Mouse (Mus musculus) lung, postnatal 14 days (tissue): ENCODE measurements at regions not wholly inside any gene's neighbourhood (a gene's known extent, or its start where the extent isn't known, plus 50 kb on each side); places are given as distances from the start of the nearest gene placed in this dataset.

Experiments used
- DNase-seq: peaks from one replicate; pipeline ENCODE4 v3.0.0; 2021

DNA sequence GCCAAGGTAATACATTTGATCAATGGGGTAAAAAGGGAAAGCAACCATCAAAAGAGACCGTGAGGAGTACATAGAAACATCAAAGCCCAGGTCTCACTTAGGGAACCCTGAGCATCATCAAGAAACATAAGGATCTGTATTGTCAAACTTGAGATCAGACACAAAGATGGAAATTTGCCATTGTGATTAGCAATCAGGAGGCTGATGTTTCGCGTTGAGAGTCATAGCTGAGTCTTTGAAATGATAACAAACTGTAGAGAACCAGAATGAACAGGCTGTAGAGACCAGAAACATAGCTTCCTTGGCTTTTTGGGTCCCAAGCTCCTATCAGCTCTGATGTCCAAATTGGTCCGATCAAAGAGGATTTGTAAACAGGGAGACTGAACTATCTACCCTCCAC lies 505.2 kb upstream of the Nox3 start:
- DNase-seq, result no peak

DNA sequence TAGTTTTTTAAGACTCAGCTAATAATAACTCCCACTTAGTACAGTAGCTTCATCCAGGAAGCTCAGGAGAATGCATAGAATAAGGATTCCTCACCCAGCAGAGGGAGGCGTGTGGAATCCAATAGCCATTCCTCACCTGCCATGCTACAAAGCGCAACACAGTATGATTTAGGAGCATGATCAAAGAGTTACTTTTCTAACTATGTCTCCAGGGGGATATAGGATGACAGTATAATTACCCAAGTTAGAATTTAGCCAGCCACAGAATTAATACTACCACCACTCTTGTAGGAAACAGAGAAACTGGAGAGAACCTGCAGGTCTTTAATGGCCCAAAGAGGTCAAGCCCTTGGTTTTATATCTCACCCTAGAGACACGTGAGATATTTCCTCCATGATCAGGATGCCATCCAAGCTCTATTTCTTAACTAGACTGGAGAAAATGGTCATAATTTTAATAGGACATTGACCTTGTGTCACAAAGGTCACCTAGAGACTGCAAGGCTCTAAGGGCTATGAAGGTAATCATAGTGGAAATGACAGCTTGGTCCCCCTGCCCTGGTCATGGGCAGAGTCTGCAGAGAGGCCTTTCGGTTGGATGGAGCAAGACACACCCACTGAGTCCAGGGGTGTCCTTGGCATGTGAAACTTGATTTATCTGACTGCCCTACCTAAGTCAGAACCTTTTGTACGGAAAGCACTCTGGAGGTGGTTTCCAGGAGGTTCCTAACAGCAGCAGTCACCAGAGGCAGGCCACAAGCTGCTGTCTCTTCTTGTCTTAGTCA lies 512.3 kb upstream of the Nox3 start:
- no peak for DNase-seq

DNA sequence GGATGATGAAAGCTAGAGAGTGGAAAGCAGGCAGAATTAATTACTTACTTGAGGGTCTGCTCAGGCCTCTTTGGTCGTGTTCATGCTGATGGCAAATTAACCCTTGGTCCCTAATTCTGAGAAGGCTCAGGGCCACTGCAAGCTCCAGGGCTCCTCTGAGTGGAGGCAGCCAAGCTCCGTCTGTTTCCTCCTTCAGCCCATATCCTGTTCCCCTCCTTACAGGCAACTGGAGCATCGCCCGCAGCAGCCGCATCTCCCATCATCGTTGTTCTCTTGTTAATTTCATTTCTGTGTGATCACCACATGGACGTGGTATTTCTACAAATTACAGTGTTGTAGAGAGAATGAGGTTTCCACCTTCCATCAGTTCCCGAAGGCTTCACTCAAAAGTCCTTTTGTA lies 513.6 kb upstream of the Nox3 start:
- peak; percentile 8 for DNase-seq

DNA sequence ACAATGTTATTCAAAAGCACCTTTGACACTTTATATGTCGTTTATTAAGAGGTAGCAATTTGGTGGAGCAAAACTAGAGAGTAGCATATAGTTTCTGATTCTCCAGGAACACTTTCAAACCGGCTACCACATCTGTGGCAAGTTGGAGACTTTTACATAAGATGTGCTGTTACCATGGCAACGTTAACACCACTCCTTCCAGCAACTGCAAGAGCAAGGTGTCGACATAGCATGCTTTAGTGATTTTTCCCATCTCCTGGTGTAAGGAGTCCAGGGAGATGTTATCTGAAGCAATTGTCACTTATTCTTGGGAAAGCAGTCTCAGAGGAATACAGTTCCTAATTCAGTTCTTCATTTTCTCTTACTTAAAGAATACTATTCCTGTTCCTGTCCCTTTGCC lies 516.5 kb upstream of the Nox3 start:
- no peak for DNase-seq

DNA sequence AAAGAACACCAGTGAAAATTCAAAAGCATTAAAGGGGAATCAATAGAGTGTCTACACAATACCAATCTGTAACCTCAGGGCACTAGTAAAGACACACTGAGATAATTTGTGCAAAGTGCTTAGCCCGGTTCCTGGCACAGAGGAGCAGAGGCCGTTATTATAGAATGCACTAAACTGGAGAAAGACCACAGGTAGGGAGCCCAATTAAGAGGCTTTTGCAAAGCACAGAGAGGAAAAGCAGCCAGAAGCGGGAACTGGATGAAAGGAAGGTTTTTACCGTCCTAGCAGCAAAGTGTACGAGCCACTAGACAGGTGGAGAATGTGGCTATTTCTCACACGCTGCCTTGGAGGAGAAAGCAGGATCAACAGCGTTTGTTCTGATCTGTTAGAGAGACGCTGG lies 518.9 kb upstream of the Nox3 start:
- no peak for DNase-seq

DNA sequence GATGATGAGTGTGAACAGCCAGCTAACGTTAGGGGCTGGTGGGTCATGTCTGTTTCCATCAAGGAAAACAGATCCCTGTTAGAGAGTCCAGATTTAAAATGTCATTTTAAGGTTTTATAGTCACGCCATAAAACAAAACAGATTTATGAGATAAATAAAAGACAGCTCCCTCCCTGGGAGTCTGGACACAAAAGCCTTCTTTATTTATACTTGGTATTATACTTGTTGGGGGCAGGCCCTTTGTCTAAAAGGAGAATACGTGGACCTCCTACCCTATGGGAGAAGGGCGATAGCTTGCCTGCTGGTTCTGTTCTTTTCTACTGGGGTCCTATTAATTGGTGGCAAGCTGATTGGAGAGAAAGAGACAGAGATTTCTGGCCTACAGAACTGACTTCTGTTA lies 520.1 kb upstream of the Nox3 start:
- DNase-seq, result no peak

DNA sequence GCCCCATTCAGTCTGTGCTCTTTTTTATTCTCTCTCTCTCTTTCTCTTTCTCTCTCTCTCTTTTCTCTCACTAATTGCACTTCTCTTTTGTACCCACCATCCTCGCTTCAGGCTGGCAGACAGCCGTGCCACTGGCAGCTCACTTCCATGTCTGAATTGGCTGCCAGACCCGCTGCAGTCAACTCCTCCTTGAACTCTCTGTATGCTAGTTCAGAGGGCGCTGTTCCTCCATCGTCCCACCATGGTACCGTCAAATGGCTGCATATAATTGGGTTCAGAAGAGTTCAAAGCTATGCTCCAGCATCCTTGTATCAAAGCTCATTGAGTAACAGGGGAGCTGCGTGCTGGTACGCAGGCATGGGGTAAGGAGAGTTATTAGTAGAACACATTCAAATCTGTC lies 520.7 kb upstream of the Nox3 start:
- no peak for DNase-seq

DNA sequence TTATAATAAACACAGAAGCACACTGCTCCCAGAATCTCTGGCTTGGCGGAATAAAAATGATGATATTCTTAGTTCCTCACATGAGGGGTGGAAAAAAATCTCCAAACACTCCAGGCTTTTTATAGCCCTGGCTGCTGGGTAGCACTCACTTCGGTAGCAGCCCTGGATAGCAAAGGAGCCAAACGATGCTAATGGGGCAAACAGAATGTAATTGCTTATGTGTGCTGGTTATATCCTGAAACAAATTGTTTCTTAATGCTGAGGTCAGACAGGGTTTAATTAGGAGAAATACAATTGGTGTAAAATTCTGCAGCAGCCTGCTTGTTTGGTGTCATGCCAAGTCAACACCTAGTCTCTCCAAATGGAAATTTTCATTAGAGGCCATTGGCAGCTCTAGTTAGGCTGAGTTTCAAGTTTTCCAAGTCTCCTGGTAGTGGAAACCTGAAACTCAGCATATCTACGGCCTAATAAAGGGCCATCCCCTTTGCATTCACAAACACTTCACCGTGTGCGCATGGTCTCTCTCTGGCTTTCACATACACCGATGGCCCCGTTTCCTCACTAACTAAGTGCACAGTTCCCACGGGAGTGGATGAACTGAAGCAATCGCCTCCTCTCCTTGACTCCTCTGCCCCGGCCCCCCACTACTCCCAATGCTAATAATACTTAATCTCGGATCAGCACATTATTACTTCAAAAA lies 524.8 kb upstream of the Nox3 start:
- DNase-seq, result no peak

DNA sequence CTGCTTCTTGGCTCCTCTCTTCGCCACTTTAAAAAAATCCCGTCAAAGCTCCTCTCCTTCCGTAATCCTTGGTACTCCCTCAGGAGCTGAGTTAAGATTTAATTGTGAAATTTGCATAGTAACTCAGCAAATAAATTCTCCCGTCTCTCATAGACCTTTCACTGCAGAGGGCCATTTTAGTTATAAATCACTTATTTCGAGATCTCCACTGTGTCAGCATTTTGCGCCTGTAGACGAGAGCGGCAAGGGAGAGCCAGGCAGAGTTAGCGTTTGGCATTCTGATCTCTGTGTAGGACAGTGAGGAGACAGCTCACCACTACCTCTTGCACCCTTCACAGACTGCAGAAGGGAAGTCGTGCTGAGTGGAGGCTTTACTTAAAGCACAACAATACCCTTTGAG lies 531.8 kb upstream of the Nox3 start:
- no peak for DNase-seq

DNA sequence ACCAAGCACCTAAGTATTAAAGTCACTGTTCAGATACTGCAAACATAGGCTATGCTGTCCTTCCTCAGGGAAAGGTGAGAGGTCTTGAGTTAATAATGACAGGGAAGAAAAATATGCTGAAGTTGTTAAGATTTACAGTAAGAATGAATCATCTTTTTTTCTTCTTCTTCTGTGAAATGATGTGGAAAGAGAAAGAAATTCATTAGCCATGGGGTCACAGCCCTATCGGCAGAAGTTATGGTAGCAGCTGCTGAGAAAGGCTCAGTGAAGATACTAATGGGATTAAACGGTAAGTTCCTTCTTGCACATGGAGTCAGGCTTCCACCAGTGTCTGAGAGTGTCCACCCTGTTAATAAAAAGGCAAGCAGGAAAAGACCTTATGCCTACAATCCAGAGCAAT lies 533.9 kb upstream of the Nox3 start:
- no peak for DNase-seq

DNA sequence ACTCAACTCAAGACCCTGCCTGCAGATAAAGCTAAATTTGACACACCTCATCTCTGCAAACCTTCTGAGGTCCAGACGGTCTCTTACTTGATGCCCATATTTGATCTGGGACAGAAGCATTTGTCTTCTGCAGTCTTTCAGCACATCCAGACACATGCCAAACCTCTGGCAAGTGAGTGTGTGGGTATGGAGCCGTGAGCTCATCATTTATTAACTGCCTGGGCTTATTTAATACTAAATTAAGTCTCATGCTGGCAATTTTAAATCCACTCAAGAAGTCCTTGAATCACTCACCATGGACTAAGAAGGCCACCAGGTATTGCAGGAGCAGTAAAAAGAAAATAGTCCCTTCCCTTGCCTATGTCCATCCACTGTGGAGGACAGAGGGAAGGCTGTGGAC lies 554.4 kb upstream of the Nox3 start:
- DNase-seq, result no peak

DNA sequence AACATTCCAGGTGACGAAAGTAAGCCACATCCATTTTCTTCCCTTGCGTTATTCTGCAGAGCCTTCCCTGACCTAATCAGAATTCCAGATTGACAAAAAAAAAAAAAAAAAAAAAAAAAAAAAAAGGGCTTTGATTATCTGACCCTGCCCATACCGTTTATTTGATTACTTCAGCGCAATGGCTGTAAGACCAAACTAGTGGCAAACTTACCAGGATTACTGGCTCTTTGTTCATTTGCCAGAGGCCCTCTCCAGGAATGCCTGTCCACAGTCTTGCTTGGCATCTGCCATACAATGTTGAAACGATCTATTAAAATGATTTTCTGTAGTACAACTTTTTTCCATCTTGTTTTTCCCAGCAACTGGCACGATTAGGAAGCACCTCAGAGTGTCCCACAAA lies 569.4 kb upstream of the Nox3 start:
- DNase-seq, result no peak

DNA sequence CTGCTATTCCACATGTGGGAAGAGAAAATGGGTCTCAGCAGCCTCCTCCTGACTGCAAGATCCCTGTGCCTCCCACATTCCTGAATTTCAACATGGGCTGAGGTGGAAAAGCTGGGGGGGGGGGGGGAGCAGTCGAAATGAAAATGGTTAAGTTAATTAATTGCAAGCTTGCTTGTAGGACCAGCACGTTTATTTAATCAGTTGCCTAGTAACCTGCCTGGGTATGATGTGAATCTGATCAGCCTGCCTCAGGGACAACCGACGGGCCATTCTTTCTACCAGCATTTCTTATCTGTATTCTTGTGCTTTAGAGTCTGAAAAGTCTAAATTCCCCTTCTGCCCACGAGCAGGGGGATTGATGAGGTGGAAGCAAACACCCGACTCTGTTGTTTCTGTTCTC lies 569.9 kb upstream of the Nox3 start:
- DNase-seq, result no peak

DNA sequence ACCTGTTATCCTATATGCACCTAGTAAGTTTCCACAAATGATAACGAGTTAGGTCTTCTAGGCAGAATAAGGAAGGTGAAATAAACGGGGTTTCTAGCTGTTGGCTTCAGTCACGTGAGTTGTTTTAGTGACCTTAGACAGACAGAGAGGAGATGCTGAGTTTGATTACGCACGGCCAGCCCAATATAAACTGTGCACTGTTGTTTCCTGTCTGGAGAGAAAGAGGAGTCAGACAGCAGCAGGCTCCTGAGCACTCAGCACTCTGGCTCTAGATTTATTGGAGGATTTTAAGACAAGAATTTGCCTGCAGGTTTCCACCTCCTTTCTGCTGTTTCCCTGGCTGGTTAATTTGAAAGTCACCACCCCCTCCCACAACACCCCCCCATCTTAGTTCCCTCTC lies 570.4 kb upstream of the Nox3 start:
- peak; percentile 14 for DNase-seq

DNA sequence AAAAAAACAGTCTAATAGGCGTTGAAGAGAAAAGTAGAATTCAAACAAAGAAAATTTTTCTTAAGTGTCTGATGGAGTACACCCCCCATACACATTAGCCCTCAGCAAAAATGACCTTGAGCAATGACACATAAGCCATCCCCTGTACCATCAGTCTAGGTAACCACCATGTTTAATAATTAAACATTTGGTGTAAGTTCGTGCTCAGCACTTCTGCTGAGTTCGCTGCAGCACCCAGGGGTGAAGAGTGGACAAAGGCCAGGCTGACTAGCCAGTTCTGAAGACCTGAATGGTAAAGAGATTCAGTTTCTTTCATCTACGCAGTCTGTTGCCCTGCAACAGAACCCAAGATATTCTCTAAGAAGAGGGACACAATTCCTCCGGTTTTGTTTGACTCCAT lies 572.3 kb upstream of the Nox3 start:
- DNase-seq, result no peak

DNA sequence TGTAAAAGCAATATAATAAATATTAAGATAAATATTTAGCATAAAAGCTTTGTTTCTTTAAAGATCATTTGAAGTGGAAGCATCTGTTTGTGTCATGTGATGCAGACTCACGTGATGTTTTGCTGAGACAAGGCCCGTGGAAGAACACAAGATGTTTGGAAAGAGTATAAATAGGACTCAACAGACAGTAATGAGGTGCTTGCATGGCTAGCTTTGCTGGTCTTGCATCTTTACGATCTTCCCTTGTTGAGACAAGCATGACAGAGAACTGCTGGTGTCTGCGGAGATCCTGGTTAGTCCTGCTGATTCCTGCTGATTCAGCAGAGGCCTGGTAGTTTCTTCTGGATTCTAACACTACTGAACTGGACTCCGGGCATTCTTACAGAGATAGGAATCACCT lies 576.4 kb upstream of the Nox3 start:
- DNase-seq, result no peak

DNA sequence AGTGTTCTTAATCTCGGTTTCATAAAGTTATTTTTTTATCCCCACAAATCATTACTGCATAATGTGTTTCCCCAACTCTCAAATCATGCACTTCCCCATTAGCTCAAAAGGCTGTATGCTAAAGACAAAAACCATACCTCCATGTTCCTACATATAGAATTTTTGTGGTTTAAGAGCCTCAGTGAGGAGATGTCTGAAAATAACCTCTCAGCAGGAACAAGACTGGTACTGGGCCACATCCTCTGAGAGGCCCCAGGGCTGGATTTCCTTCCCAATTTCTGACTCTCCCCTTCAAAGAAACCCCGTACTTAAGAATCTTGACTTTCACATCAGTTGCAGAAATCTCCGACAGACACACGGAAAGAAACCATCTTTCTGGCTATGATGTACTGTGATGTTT lies 580.7 kb upstream of the Nox3 start:
- no peak for DNase-seq

DNA sequence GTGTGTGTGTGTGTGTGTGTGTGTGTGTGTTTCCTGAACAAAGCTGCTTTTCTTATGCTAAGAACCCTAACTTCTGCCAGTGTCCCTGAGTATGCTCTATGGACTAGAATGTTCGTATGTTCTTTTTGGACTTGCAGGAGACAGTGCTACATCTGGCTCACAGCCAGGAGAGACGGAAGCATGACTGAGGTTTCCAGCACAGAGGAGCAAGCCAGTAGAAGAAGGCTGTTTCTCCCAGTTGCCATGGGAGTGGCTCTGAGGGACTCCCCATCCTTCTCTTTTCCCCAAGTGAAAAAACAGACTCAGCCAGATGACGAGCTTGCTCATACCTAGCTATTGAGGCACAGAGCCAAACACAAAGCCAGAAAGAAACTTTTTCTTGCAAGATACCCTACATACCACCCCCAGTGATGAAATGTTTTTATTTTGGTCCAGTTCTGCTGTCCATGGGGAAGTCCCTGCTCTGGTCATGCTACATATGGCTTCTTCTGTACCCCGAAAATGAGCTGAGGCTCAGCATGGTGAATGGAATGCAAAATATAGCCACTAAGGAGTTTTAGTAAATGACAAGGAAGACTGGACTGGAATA lies 582.3 kb upstream of the Nox3 start:
- DNase-seq, result peak; percentile 44

DNA sequence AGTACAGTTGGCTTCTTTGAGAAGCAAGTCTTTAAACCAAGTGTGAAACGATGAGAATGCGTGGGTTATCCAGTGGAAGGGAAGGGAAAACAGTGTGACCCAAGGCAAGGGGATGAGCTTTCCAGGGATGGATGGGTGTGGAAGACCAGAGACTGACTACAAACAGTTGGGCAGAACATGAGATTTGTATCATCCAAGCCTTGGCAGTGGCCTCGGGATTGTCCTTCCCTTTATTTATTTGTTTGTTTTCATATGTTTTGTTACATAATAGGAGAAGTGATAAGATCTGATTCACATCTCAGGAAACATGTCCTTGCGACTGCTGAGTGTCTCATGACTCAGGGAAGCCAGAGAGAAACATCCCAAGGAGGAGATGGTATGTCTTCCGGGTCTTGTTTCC lies 585.4 kb upstream of the Nox3 start:
- no peak for DNase-seq

DNA sequence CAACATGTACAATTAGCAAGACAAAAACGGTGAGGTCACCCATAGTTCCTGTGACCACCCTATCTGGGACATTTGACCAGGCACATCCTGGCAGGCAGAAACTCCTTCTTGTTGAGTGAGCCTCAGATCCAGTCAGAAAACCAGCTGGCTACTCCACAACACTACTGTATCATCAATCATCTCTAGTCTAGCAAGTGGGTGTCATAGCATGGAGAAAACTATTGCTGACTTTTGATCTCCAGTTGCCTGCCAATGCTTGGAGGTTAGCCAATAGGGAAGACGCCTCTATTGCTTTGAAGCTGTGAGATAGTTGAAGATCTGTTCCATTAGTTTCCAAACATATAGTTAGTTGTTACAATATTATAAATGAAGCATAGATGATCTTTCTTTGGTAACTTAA lies 595.4 kb upstream of the Nox3 start:
- no peak for DNase-seq

DNA sequence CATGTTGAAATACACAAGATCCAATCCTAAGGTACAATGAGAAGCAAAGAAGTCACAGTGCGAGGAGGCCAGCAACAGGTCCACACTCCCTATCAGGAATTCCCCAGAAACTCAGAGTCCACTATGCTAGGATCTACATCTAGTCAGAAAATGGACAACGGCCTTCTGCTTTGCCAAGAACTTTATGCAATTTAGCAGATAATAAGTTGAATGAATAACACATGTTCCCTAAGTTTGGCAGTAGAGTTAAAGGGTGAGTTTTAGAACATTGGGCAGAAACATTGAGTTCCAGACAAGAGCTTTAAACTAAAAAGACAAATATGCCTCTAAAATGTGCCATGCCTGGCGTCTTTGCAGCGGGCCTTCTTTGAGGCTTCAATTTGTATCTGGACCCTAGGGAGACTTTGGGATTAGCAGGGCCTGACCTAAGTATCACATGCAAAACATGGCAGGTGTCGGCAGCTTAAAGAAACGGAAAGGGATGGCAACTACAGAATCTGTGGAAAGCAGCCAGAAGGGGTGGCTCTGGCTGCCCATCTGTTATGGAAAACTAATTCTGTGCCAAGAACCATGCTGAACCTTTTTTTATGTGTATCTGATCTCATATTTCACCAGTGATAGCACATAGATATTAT lies 600.6 kb upstream of the Nox3 start:
- peak; percentile 18 for DNase-seq

DNA sequence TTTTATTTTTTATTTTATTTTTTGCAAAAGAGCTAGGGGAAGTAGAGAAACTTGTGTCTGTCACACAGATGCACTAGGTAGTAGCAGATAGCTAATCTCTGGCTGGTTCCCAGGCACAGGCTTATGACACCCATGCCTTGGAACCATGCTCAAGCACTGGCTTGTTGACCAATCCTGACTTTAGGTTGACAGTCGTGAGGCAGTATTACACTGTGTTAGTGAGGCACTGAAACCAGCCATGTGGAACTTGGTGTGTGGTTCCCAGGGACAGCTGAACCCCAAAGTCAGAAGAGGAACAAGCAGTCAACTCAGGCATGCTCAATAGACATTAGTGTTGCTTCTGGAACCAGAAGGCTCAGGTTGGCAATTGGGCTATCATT lies 601.1 kb upstream of the Nox3 start:
- DNase-seq, result no peak

DNA sequence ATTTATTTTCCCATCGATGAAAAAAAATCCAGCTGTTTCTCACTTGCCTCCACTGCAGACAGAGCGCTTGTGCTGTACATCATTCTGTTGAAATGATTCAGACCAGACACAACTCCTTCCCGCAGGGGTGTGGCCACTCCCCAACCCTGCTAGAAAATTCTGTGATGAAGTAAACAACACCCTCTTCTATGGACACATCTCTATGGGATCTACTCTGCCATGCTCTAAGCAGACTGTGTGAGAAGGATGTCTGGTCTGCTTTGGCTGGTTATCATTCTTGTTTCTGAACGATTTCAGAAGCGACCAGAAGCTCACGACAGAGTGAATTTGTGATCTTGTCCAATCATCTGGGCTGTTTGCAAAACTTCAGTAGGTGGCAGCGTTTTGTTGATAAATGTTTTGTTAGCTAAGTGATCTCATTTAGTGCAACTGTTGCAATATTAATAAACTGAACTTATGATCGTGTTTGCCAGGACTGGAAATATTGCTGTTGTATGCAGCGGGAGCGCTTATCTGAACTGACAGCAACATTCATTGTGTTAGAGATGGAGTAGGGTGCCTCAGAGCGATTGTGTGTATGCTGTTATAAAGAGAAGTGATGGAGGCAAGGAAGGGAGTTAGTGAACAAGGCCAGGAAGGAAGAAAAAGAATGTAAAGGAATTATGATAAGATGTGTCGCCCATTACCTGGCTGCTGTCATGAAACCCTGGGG lies 605.2 kb upstream of the Nox3 start:
- DNase-seq, result no peak
